Mouse (Mus musculus): Measurements from ENCODE around the gene Cd6. TPM values are rescaled to one million over a fixed set of nuclear protein-coding genes. Genes with fewer than 3 reads are reported as not detected.

Cd6 gene
- total RNA-seq (2012; rRNA removed), result 0.08 and 0.17 TPM in 2 replicates
- 0.09 and 0.15 TPM in 2 replicates for total RNA-seq (2014; rRNA removed)
- polyA plus RNA-seq (2012; ENCODE audit: insufficient read length, low read depth), result 0.73 and 1.3 TPM in 2 replicates

DNA sequence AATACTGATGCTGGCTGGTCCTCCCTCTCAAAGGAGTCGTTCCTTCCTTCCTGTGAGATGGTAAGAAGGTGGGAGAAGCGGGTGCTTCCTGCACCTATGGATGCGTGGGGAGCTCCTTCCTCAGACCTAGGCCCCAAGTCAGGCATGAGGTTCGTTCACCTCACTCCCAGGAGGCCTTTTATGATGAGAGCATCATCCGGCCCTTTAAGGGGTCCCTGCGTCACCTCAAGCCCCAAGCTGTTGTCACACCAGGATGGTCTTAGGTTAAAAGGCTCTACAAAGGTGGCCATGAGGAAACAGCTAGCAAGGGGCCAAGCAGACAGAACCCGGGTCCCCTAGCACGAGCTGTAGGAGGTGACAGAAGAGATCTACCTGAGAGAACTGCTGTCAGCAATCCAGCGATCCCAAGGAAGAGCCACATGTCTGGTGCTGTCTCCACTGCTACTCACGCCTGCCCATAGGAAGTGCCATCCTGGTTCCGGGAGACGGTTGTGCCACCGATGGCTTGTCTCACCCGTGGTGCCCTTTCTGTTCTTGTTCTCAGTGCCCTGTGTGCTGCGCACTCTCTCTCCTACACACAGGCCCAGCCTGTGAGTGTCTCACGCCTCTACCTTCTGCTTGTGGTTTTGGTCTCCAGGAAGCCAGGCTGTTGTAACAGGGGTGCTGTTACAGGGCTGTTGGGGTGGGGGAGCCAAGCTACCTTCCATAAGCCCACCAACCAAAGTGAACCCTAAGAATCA is at the start of gene Cd6:
Cd6 (minus strand) TSS at position 623 of the 740 bp plus-strand sequence.
- dilution Hi-C loops (cut with MboI; ENCODE audit: extremely low pct_ligation_motif_present, extremely low pct_unique_long_range_greater_than_20kb, low sequenced_read_pairs) (no loop called here), in situ Hi-C loops (cut with MboI; ENCODE audit: low pct_ligation_motif_present, low pct_unique_long_range_greater_than_20kb, low sequenced_read_pairs) (loop anchor here (5.0 kb wide), 1 partner anchor 87 kb away; no protein-coding TSS in a partner anchor)
- no peaks in the 10 kb centered on the region for H3K36me3 ChIP-seq (replicated peaks in 1 of 2; ENCODE audit: control insufficient read depth in 1 of 2, insufficient read depth in 1 of 2, low read length in 1 of 2)
- no peak within 1 kb of the TSS for H3K9ac ChIP-seq (ENCODE audit: insufficient read depth, low read depth)
- H3K4me1 ChIP-seq (ENCODE audit: control insufficient read depth in 1 of 2, insufficient read depth in 2 of 2), result peaks cover 9 to 42% of the 10 kb centered on the region in 2 experiments; a peak in 3 of 4 replicates
- H3K9me3 ChIP-seq (replicated peaks; ENCODE audit: low read length), result no peaks in the 10 kb centered on the region
- no peak within 1 kb of the TSS for H3K4me2 ChIP-seq (ENCODE audit: insufficient read depth, low read depth, poor library complexity, severe bottlenecking)
- H3K4me3 ChIP-seq (replicated peaks in 1 of 3; ENCODE audit: low read depth in 2 of 3, low read length in 2 of 3, poor library complexity in 1 of 3), result no peak within 1 kb of the TSS
- no peak for TF ChIP-seq TBP (conservative IDR thresholded peaks at IDR 0.05; ENCODE audit: low read depth, low read length)
- no peak for TF ChIP-seq ZKSCAN1 (IDR thresholded peaks at IDR 0.05; ENCODE audit: borderline replicate concordance, low read depth, low read length)
- no peak for TF ChIP-seq CTCF (conservative IDR thresholded peaks at IDR 0.05 in 1 of 2, IDR thresholded peaks at IDR 0.05 in 1 of 2; ENCODE audit: low read depth in 2 of 2, low read length in 2 of 2)
- no peak for TF ChIP-seq IRF4 (IDR thresholded peaks at IDR 0.05; ENCODE audit: low read depth, low read length)
- no peak for TF ChIP-seq MAFK (IDR thresholded peaks at IDR 0.05; ENCODE audit: insufficient replicate concordance, low read length)
- TF ChIP-seq PAX5 (IDR thresholded peaks at IDR 0.05; ENCODE audit: low read length), result no peak
- TF ChIP-seq MXI1 (IDR thresholded peaks at IDR 0.05; ENCODE audit: low read depth, low read length), result no peak
- TF ChIP-seq POLR2AphosphoS2 (IDR thresholded peaks at IDR 0.05; ENCODE audit: low read depth, low read length), result no peak
- no peak for TF ChIP-seq E2F4 (IDR thresholded peaks at IDR 0.05; ENCODE audit: insufficient replicate concordance, low read depth, low read length)
- no peak for TF ChIP-seq KAT2A (IDR thresholded peaks at IDR 0.05; ENCODE audit: insufficient replicate concordance, low read length)
- TF ChIP-seq GABPA (IDR thresholded peaks at IDR 0.05; ENCODE audit: insufficient replicate concordance, low read depth, low read length), result no peak
- no peak for TF ChIP-seq SIN3A (IDR thresholded peaks at IDR 0.05; ENCODE audit: low read length)
- no peak for TF ChIP-seq UBTF (IDR thresholded peaks at IDR 0.05; ENCODE audit: low read depth, low read length)
- TF ChIP-seq MYC (IDR thresholded peaks at IDR 0.05; ENCODE audit: low read depth, low read length), result no peak
- TF ChIP-seq ELF1 (IDR thresholded peaks at IDR 0.05; ENCODE audit: low read depth, low read length), result no peak
- no peaks in the 10 kb centered on the region for H3K27me3 ChIP-seq (replicated peaks)
- H3K27ac ChIP-seq (ENCODE audit: insufficient read depth, low read depth), result no peak within 1 kb of the TSS
- H3K79me2 ChIP-seq (replicated peaks; ENCODE audit: control insufficient read depth, extremely low read depth, insufficient read depth, poor library complexity, severe bottlenecking), result no peaks in the 10 kb centered on the region
- no peak for DNase-seq (ENCODE audit: extremely low read depth)

DNA sequence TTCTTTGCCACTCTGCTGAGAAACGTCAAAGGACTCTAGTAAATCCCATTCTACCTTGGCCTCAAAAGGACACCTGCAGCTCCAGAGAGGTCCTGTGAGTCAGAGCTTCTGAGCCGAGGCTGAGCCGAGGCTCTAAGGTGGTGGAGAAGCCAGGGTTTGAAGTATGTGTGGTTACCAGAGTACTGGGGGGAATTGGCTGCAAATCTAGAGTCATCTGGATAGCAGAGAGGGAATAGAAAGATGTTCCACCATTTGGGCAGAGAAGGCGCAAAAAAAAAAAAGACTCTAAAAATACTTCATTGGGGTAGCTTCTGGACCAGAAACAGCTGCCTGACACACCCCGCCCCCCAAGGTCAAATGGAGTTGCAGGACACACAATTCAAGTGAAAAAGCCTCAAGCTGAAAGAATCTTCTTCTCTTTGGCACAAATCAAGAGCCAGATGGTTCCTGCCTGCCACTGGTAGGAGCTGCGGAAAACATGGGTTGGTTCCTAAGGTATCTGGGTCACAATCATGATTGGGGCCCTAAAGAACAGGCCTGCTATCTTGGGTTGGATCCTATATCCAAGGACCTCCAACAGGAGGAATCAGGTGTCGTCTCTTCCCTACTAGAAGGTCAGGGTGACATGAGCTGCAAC is 48.5 kb upstream of the Cd6 start:
- Histone ChIP-seq H3K9ac (ENCODE audit: insufficient read depth, low read depth) (no peak overlapping the region), H3K36me3 (replicated peaks in 1 of 2; ENCODE audit: control insufficient read depth in 1 of 2, insufficient read depth in 1 of 2, low read length in 1 of 2) (peaks cover 17 to 49% of the 10 kb centered on the region in 2 experiments), H3K27ac (ENCODE audit: insufficient read depth, low read depth) (no peak overlapping the region), H3K4me1 (ENCODE audit: control insufficient read depth in 1 of 2, insufficient read depth in 2 of 2) (peaks cover 6 to 34% of the 10 kb centered on the region in 2 experiments), H3K27me3 (replicated peaks) (no peaks in the 10 kb centered on the region), H3K9me3 (replicated peaks; ENCODE audit: low read length) (no peaks in the 10 kb centered on the region), H3K4me3 (replicated peaks in 1 of 3; ENCODE audit: low read depth in 2 of 3, low read length in 2 of 3, poor library complexity in 1 of 3) (no peak overlapping the region), H3K4me2 (ENCODE audit: insufficient read depth, low read depth, poor library complexity, severe bottlenecking) (no peak overlapping the region), H3K79me2 (replicated peaks; ENCODE audit: control insufficient read depth, extremely low read depth, insufficient read depth, poor library complexity, severe bottlenecking) (peaks cover 10% of the 10 kb centered on the region)
- in situ Hi-C loops (cut with MboI; ENCODE audit: low pct_ligation_motif_present, low pct_unique_long_range_greater_than_20kb, low sequenced_read_pairs), result loop anchor here (5.0 kb wide), 1 partner anchor 36 kb away; no protein-coding TSS in a partner anchor
- dilution Hi-C loops (cut with MboI; ENCODE audit: extremely low pct_ligation_motif_present, extremely low pct_unique_long_range_greater_than_20kb, low sequenced_read_pairs), result no loop called here
- TF ChIP-seq EP300 (IDR thresholded peaks at IDR 0.05; ENCODE audit: low read length), result no peak
- no peak for TF ChIP-seq MAFK (IDR thresholded peaks at IDR 0.05; ENCODE audit: insufficient replicate concordance, low read length)
- TF ChIP-seq HCFC1 (IDR thresholded peaks at IDR 0.05; ENCODE audit: low read depth, low read length), result no peak
- TF ChIP-seq ZKSCAN1 (IDR thresholded peaks at IDR 0.05; ENCODE audit: borderline replicate concordance, low read depth, low read length), result no peak
- no peak for TF ChIP-seq KAT2A (IDR thresholded peaks at IDR 0.05; ENCODE audit: insufficient replicate concordance, low read length)
- TF ChIP-seq GABPA (IDR thresholded peaks at IDR 0.05; ENCODE audit: insufficient replicate concordance, low read depth, low read length), result no peak
- no peak for TF ChIP-seq USF1 (IDR thresholded peaks at IDR 0.05; ENCODE audit: low read depth, low read length)
- TF ChIP-seq SIN3A (IDR thresholded peaks at IDR 0.05; ENCODE audit: low read length), result no peak
- TF ChIP-seq SMC3 (IDR thresholded peaks at IDR 0.05; ENCODE audit: low read depth, low read length), result no peak
- TF ChIP-seq BHLHE40 (IDR thresholded peaks at IDR 0.05; ENCODE audit: low read depth, low read length), result no peak
- TF ChIP-seq IRF4 (IDR thresholded peaks at IDR 0.05; ENCODE audit: low read depth, low read length), result no peak
- TF ChIP-seq POLR2AphosphoS2 (IDR thresholded peaks at IDR 0.05; ENCODE audit: low read depth, low read length), result no peak
- TF ChIP-seq JUND (conservative IDR thresholded peaks at IDR 0.05; ENCODE audit: low read depth, low read length), result no peak
- TF ChIP-seq TCF12 (IDR thresholded peaks at IDR 0.05; ENCODE audit: low read depth, low read length), result no peak
- TF ChIP-seq E2F4 (IDR thresholded peaks at IDR 0.05; ENCODE audit: insufficient replicate concordance, low read depth, low read length), result no peak
- TF ChIP-seq RCOR1 (conservative IDR thresholded peaks at IDR 0.05; ENCODE audit: low read depth, low read length), result no peak
- no peak for TF ChIP-seq JUN (IDR thresholded peaks at IDR 0.05; ENCODE audit: insufficient read depth, low read depth, low read length)
- TF ChIP-seq PAX5 (IDR thresholded peaks at IDR 0.05; ENCODE audit: low read length), result no peak
- no peak for DNase-seq (ENCODE audit: extremely low read depth)

Measured in CH12.LX (cell line).